Mouse (Mus musculus): ENCODE data around the gene Cpne4.

DNA sequence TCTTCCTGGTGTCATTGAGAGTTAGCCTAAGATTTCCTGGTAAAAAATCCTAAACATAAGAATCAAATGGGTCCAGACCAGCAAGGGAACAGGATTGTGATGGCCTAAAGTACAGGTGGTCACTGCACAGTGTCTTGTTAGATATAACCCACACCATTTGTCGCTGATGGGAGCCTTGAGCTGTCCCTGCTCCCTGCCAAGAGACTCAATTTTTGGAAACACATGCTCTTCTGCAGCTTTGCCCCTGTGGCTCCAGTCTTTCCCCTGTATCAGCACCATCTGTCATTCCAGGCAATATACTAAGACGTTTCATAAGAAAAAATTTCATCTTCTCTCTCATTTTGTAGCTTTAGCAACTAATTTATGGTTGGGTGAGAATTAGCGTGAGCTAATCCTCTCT lies 281.6 kb downstream of the Cpne4 start:
- TF ChIP-seq CTCF (IDR thresholded peaks at IDR 0.05; ENCODE audit: low read depth) (no peak), EP300 (IDR thresholded peaks at IDR 0.05; ENCODE audit: low read depth) (no peak)
